Mouse (Mus musculus): Measurements from ENCODE around the gene Rnf220.

Gene Rnf220

DNA sequence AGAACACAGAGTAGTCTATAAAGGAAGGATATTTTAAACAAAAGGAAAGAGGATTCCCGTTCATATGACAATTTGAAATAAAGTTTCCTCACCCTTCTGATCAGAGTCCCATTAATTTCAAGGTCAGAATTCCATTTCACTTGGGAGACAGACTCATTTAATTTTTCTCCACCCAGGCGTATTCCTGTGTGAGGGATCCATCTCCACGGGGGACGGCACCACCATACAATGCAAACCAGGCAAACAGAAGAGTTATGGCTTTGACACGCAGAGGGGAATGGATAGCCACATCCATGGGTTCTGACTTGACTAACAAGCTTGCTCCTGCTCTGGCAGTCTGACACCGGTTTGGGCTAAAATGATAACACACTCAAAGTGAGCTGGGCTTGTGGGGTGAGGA, 9.4 kb downstream of the Rnf220 start:
- DNase-seq (ENCODE audit: low spot score) = no peak

DNA sequence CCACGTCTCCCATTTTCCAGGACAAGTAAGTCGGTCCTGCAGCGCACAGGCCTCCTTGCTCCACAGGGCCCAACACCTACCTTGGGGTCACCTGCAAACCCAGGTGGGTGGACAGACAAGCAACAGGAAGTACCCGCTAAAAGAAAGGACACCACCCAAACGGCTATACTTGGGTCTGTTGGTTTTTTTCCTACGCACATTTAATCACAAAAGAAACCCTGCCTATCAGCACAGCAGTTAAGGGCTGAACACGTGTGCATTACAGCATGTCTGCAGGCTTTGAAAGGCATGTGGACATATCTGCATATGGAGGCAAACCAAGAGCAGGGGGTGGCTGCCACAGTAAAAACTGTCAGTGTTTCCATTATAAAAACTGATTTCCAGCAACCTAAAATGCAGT, 10.7 kb downstream of the Rnf220 start:
- DNase-seq (ENCODE audit: low spot score) = no peak

DNA sequence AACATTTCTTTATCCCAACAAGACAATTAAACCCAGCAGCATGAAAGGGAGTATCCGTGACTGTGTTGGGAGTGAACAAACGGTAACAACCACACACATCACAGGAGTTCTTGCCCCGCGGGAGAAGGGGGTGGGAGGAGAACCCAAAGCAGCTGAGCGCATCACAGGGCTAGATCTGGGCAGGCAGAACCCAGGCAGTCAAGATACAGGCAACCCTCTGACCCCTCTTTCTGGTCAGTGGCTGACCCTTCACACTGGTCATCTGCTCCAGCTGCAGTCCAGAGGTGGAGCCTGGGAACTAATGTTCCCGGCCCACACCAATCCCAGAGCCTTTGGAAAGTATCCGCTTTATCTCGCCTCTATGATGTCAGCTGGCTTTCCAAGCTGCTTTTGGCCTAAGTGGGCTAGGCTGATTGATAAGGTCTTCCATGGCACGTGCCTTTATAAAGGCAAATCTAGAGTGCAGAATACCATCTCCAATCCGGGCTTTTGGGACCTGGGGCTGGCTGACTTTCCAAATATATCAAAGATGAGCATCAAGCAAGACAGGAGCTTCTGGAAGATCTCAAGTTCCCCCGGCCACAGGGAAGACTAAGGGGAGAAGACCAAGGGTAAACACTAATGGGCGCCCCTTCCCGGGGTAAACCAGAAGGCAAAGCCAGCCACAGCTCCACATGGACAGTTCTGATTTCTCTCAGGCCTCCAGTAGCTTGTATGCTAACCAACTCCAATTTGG, 11.6 kb downstream of the Rnf220 start:
- no peak for DNase-seq (ENCODE audit: low spot score)

DNA sequence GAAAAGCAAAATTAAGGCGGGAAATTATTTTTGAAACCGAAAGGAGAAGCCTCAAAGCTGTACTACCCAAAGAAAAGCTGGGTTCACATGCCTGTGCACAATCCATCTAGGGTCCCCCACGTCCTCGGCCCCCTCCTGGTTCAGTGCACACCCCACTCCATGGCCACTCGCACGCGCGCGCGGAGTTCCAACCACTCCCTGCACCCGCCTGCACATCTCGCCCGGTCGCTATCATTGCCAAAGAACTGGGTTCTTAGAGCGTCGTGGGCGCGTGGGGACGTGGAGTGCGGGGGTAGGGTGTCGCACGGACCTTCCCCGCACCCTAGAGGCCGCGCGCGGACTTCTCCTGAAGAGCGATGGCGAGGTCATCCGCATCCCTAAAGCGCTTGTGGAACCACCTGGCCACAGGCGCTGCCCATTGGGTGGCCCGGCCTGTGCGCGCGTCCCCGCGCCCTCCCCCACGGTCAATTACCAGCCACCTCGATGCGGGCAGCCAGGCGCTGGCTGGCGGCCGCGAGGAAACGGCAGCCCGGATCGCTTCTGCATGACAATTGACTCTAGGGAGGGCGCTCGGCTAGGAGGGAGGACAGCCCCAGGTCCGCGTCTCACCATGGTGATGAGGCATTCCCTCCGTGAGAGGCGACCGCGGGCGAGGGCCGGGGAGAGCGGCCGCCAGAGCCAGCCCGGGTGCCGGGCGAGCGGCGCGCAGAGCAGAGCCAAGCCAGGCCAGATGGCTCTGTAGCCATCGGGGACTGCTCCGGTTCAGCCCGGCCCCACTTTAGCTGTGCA, 12.4 kb downstream of the Rnf220 start:
- no peak for DNase-seq (ENCODE audit: low spot score)

DNA sequence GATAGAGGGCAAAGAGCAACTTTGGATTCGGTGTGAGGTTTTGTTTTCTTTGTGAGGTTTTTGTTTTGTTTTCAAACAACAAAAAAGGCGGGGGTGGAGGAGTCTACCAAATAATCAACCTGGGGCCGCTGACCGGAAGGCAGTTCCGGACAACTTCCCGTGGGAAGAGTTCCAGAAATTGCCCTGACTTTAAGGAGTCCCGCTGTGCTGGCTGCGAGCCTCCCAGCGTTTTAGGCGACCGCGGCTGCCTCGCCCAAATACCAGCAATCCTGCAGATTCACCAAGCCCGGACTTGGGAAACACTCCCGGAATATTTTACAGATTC, 13.0 kb downstream of the Rnf220 start:
- no peak for DNase-seq (ENCODE audit: low spot score)

DNA sequence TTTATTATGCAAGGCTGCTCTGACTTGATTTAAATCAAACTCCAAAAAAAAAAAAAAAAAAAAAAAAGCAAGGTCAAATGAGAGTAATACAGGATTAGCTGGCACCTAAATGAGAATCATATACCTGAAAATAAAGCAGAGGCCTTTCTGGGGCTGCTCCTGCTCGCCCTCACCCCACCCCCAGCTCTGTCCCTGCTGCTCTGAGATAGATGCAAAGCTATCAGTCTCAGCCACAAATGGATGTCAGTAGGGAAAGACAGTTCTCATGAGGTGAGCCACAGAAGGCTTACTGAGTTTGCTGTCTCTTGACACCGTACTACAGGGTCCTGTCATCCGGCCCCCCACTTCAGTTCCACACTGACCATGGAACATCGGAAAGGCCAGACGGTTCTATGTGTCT, 14.7 kb downstream of the Rnf220 start:
- DNase-seq (ENCODE audit: low spot score) = no peak

DNA sequence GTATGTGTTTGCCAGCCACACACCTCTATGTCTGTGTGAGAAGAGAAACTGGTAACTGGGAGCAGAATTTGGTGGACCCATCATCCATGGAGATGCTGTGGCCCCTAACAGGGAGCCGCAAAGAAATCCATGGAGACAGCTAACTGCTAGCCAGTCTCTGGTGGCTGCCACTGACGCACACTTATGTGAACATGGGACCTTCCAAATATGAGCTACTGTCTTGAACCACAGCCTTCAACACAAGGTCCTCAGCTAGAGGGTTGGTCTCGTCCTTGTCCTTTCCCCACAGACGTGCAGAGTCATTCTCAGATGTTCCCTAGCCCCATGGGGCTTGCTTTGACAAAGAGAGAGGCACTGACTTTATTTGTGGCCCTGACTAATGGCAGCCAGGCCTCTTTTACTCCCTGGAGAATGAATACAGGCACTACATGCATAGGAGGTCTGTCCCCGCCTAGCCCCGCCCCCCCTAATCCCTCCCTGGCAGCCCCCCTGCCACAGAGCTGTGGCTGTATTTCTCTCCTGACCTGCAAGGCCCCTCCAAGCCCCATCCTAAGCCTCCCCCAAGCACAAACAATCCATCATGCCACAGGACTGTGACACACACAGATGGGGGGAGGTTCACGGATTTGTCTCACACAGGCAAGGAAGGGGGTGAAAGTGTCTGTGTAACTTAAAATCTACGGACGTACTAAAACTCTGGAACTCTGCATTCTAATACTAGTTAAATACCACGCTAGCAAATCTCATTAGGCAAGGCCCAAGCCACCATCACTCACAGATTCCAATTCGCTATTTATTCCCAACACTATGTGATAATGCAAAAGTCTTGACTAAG, 16.0 kb downstream of the Rnf220 start:
- no peak for DNase-seq (ENCODE audit: low spot score)

DNA sequence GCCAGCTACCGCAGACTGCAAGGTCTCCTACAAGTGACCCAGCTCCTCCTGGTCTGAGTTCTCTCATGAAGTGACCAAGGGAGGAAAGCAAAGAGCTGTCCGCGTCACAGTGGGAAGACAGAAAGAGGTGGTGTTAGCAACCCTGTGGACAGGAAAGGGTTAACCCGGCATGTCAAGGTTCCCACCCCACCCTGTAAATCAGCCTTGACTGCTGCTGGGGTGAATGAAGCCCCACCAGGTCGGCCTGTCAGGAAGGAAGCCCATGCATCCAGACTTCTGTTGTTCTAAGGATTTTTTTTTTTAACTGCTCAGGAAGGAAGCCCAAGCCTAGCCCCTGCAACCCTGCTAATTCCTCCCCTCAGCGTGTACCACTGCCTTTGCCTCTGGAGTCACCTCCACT, 16.9 kb downstream of the Rnf220 start:
- DNase-seq (ENCODE audit: low spot score) = no peak

DNA sequence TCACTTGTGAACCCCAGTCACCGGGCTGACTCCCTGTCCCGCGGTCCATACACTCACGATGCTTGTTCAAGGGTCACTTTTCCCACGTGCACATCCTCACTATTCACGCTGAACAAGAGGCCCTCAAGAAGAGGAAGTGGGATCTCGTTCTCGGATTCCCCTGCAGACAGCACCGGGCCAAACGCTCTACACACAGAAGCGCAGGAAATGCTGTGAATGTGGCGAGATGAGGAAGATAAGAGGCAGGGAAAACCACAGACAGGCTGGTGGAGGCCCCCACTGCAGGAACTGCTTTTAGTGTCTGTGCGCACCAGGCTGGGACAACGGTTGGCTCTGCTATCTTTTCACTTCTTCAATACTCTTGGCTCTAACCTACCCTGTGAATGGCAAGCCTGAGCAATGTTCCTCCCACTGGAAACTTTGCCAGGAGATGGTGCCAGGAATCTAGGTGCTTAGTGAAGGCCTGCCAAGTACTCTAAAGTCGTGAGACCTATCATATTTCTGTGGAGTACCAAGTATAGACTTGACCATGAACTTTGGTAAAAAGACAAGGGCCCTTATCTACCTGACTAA, 18.7 kb downstream of the Rnf220 start:
- DNase-seq (ENCODE audit: low spot score) = no peak

DNA sequence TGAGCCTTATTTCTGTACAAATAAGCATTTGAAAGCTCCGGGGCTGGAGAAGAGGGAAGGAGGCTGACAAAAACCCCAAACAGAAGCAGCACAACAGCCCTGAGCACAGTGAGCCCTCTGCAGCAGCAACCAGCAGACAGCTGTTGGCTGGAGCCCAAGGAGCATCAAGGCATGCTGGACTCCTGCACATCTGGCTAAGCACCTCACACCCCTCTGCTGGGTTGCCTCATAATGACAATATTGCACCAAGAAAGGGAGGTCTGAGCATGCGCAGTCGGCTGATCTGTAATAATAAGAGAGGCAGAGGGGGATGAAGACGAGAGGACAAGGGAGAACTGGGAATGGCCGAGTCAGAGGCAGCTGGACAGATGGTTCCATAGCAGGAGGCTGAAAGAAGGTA, 19.5 kb downstream of the Rnf220 start:
- DNase-seq (ENCODE audit: low spot score) = no peak

DNA sequence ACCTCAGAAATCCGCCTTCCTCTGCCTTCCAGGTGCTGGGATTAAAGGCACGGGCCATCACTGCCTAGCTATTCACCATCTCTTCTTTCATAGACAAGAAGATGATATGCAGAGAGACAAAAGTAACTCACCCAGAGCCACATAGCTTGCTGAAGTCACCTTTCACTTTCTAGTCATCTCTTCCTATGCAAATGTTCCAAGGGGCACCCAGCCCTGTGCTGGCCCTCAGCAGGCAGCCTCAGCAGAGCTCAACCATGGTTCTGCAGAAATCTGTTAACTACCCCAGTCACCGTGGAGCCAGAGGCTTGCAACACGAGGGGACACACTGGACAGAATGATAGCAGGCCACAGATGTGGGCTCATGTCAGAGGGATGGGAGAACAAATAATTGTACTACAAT, 20.1 kb downstream of the Rnf220 start:
- DNase-seq (ENCODE audit: low spot score) = no peak

DNA sequence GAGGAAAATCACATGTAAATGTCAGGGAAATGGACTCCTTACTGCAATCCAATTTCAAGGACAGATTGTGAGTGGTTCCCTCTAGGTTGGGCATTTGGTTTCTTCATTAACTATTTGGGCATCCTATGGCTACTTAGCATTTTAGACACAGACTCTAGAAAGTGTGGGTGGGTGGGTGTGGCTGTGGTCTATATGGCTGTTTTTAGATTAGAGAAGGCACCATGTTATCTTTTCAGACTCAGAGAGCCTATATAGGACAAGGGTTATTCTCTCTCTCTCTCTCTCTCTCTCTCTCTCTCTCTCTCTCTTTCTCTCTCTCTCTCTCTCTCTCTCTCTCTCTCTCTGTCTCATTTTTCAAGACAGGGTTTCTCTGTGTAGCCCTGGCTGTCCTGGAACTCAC, 20.5 kb downstream of the Rnf220 start:
- no peak for DNase-seq (ENCODE audit: low spot score)

DNA sequence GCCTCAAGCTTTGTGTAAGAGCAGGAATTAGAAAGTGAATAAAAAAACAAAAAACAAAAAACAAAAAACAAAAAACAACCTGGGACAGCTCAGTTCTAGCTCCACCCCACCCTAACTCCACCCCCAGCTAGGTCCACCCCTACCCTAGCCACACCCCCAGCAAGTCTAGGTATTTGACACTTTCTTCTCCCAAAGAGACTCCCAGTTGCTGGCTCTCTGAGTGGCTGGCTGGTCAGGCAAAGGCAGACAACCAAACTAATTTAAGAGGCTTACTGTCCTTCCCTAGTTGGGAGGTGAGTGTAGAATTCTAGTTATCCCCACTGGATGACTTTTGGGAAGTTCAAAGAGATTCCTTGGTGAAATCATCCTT, 22.9 kb downstream of the Rnf220 start:
- DNase-seq (ENCODE audit: low spot score) = no peak

DNA sequence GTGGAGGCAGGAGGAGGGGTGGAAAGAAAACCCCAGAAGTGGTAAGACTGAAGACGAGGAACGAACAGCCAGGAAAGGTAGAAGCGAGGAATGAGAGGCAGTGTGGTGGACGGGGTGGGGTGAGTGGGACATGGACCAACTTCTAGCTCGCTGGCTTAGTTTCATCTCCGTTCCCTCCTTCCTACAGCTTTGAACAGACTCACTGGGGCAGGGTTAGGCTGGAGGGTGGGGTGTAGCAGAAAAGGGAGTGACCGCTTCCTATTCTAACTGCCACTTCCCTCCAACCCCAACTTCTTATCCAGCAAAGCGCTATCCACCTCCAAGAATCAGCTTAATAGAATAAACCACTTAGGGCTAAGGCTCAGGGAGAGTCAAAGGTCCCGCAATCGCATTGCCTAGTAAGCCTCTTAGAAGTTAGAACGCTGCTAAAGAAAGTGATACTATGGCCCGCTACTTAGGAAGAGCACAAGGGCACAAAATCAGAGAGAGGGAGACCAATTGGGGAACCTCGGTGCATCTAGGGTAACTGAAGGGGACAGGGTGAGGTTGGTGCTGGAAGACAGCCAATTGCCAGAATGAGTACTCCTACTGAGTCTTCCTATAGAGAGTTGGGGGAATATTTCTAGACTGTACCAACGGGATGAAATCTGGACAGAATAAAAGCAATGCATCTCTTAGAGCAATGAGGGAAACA, 23.4 kb downstream of the Rnf220 start:
- no peak for DNase-seq (ENCODE audit: low spot score)

DNA sequence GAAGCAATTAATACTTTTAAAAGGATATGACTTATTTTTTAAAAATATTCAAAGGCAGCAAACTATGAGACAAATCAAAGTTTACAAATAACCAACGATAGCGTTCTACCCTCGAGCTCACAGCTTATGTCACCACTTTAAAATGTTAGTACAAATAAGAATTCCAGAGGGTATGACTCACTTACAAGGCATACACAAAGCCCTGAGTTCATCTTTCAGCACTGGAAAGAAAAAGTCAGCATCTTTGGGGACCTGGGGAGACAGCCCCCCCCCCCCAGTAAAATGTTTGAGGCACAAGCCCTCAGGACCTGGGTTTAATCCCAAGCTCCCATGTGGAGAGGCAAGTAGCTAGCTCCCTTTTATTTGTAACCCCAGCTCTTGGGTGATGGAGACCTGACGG, 27.4 kb downstream of the Rnf220 start:
- DNase-seq (ENCODE audit: low spot score) = no peak

DNA sequence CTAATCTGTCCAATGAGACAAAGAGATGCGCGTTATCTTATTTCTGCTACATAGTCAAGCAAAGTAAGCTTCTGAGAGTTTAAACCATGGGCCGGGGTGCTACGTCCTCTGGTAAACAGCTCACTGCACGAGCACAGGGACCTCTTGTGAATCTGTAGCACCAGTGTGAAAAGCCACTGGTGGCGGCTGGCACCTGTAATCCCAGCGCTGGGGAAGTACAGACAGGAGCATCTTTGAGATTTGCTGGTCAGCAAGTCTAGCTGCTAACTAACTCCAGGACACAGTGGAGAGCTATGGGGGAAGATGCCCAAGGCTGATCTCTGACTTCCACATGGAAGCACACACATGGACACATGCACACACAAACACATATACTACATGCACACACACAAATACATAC, 28.9 kb downstream of the Rnf220 start:
- DNase-seq (ENCODE audit: low spot score) = no peak

DNA sequence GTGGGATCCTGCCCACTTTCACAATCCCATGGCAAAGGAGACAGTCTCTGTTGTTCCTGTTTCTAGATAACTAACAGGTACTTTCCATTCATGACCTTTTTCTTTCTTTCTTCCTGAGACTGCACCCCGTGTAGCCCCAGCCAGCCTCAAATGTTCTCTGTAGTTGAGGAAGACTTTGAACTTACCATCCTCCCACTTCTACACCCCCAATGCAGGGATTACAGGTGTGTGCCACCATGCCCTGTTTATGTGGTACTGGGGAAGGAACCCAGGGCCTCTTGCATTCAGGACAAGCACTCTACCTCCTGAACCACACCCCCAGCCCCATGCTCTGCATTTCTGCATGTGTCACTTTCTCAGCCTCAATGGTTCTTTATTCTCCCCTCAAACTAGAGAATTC, 47.7 kb downstream of the Rnf220 start:
- no peak for DNase-seq (ENCODE audit: low spot score)

DNA sequence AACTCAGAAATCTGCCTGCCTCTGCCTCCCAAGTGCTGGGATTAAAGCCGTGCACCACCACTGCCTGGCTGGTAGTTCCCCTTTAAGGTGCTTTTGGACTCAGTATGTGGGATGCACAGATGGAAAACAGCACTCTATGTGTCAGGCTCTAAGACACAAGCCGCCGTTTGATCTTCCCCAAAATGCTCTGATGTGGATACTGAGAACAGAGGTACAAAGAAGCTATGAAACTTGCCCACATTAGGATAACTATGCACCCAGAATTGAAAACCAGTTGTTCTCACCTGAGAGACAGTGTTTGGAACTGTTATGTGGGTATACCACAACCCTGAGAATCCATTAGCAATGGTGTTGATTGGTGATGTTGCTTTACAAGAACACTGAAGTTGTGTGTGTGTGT, 48.9 kb downstream of the Rnf220 start:
- DNase-seq (ENCODE audit: low spot score) = no peak

DNA sequence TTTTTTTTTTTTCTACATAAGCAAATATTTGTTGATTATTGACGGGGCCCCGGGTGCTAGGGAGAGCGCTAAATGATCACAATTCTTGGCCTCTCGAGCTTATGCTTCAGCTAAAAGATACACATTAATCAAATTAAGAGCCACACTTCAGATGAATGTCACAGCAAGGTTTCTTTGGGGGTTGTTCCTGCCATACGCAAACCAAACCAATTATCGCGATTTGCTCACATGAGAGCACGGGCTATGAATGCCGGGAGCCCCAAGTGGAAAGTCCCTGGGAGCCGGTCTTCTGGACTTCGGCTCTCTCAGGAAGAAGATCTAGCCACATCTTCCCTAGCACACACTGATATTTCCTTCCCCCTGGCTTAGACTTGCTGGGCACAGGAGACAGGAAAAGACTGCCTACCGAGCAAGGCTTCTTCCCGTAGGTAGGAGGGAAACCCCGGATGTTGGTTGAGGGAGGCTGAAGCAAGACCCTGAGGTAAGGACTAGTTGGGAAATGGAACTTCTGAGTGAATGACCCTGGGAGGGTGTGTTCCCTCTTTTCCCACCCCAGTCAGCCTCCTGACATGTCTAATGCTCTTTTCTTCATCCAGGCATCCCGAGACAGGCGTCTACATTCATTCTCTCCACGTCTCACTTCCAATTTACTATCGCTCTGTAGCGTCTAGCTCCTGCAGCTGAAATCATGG, 51.2 kb downstream of the Rnf220 start:
- no peak for DNase-seq (ENCODE audit: low spot score)

DNA sequence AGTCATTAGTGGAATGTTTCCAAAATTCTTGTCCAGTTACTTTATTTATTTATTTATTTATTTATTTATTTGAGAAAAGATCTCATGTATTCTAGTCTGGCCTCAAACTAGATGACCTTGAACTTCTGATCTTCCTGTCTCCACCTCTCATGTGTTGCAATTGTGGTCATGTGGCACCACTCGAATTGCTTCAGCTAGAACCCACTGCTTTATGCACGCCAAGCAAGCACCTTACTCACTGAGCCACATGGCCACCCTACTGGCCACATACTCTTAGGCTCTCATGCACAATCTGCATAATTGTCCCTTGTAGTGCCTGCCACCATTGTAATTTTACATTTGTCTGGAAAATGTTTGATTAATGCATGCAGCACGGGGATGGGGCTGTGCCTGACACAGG, 57.9 kb downstream of the Rnf220 start:
- no peak for DNase-seq (ENCODE audit: low spot score)

DNA sequence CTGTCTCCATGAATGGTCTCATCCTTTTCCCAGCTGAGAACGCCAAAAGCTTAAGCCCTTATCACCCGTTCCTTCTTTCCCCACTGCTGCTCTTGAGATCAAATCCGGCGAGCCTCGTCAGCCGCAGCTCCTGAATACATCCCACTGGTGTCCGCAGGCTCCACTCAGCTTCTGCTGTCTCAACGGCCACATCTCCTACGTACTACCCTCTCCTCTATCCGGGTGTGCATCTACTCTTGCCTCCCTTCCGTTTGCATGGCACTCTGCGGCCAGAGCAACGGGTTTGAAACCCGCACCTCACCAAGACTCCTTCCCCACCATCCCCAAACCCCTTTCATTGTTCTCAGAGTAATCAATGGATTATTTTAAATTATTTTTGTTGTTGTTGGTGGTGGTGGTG, 58.8 kb downstream of the Rnf220 start:
- no peak for DNase-seq (ENCODE audit: low spot score)
